Mouse (Mus musculus): ENCODE measurements at regions not wholly inside any gene's neighbourhood (a gene's known extent, or its start where the extent isn't known, plus 50 kb on each side); places are given as distances from the start of the nearest gene placed in this dataset.

GRCm38 (mm10) chr4:26273754-26274153 lies 72.9 kb downstream of the Manea start:
- in situ Hi-C loops (cut with MboI; ENCODE audit: low sequenced_read_pairs), result loop anchor here (25.0 kb wide), 1 partner anchor 214 kb away; no protein-coding TSS in a partner anchor

- in situ Hi-C loops (cut with MboI; ENCODE audit: low sequenced_read_pairs), result loop anchor here (25.0 kb wide), 1 partner anchor 228 kb away; no protein-coding TSS in a partner anchor
These were observed 87.3 kb downstream of the Manea start for GRCm38 (mm10) chr4:26259230-26260029.

- in situ Hi-C loops (cut with MboI; ENCODE audit: low sequenced_read_pairs), result loop anchor here (25.0 kb wide), 1 partner anchor 231 kb away; no protein-coding TSS in a partner anchor
These were observed 90.8 kb downstream of the Manea start for GRCm38 (mm10) chr4:26255889-26256288.

GRCm38 (mm10) chr4:26247925-26248856 lies 98.5 kb downstream of the Manea start:
- in situ Hi-C loops (cut with MboI; ENCODE audit: low sequenced_read_pairs), result no loop called here

- in situ Hi-C loops (cut with MboI; ENCODE audit: low sequenced_read_pairs), result no loop called here
These were observed 123.4 kb downstream of the Manea start for GRCm38 (mm10) chr4:26223267-26223666.

Measured in CH12F3 (cell line).